Mouse (Mus musculus) ZHBTc4 (cell line): ENCODE results near the gene Hoxc8.

Experiments used
- DNase-seq: peaks from one replicate; pipeline ENCODE4 v3.0.0-alpha.2; 2011; ENCODE audit warnings: low read depth, low spot score

The Hoxc8 gene

GRCm38 (mm10) chr15:102981379-102982288 is 8.8 kb upstream of the Hoxc8 start:
- DNase-seq: peak; percentile 85

- DNase-seq: no peak
Measured at GRCm38 (mm10) chr15:102983716-102984115, 6.7 kb upstream of the Hoxc8 start.

GRCm38 (mm10) chr15:102984521-102984920 is 5.9 kb upstream of the Hoxc8 start:
- DNase-seq: no peak

- no peak for DNase-seq
Measured at GRCm38 (mm10) chr15:102984925-102985324, 5.5 kb upstream of the Hoxc8 start.

GRCm38 (mm10) chr15:102987124-102987833 is 3.1 kb upstream of the Hoxc8 start:
- DNase-seq: peak; percentile 93

GRCm38 (mm10) chr15:102988078-102988477 is 2.3 kb upstream of the Hoxc8 start:
- no peak for DNase-seq

- no peak for DNase-seq
Measured at GRCm38 (mm10) chr15:102991782-102992181, 1.4 kb downstream of the Hoxc8 start.

GRCm38 (mm10) chr15:102992206-102992605 is 1.8 kb downstream of the Hoxc8 start:
- no peak for DNase-seq

- no peak for DNase-seq
Measured at GRCm38 (mm10) chr15:102992863-102993262, 2.5 kb downstream of the Hoxc8 start.

- no peak for DNase-seq
Measured at GRCm38 (mm10) chr15:102996548-102996947, 6.1 kb downstream of the Hoxc8 start.

GRCm38 (mm10) chr15:102997431-102997830 is 7.0 kb downstream of the Hoxc8 start:
- no peak for DNase-seq

GRCm38 (mm10) chr15:102997939-102998355 is 7.5 kb downstream of the Hoxc8 start, which contains the start of gene Hoxc6:
TSS of gene Hoxc6 (plus strand) at chr15:102998257.
- DNase-seq: no peak

- DNase-seq: no peak
Measured at GRCm38 (mm10) chr15:102998608-102999182, 8.3 kb downstream of the Hoxc8 start.

- DNase-seq: peak; percentile 81
Measured at GRCm38 (mm10) chr15:102999183-102999831, 8.9 kb downstream of the Hoxc8 start.

- no peak for DNase-seq
Measured at GRCm38 (mm10) chr15:102999955-103000354, 9.5 kb downstream of the Hoxc8 start.

- no peak for DNase-seq
Measured at GRCm38 (mm10) chr15:103000501-103000901, 10.1 kb downstream of the Hoxc8 start.

- no peak for DNase-seq
Measured at GRCm38 (mm10) chr15:103001370-103001769, 11.0 kb downstream of the Hoxc8 start.

- no peak for DNase-seq
Measured at GRCm38 (mm10) chr15:103002156-103002555, 11.7 kb downstream of the Hoxc8 start.

GRCm38 (mm10) chr15:103002821-103003448 is 12.5 kb downstream of the Hoxc8 start:
- no peak for DNase-seq

- DNase-seq: no peak
Measured at GRCm38 (mm10) chr15:103005308-103005707, 14.9 kb downstream of the Hoxc8 start.

GRCm38 (mm10) chr15:103005797-103006196 is 15.4 kb downstream of the Hoxc8 start:
- no peak for DNase-seq
